Mouse (Mus musculus) heart, embryonic 10.5 days (tissue): ENCODE results near the gene Sigirr. TPM values are rescaled to one million over a fixed set of nuclear protein-coding genes. Genes with fewer than 3 reads are reported as not detected.

ENCODE experiments used
- DNase-seq: peaks from one replicate; pipeline ENCODE4 v3.0.0-alpha.2; 2017; ENCODE audit warnings: low spot score
- H3K27ac ChIP-seq: fragments of 300-500 bp; sonication (generic); 2 replicates; pipeline ENCODE4 v1.5.1; 2016; ENCODE audit warnings: mild to moderate bottlenecking
- H3K27me3 ChIP-seq: fragments of 300-500 bp; sonication (generic); 2 replicates; pipeline ENCODE4 v1.6.1; 2016; ENCODE audit warnings: mild to moderate bottlenecking; ENCODE audit not compliant: poor library complexity, insufficient read depth, severe bottlenecking
- H3K36me3 ChIP-seq: fragments of 300-500 bp; sonication (generic); 2 replicates; pipeline ENCODE4 v1.6.1; 2016; ENCODE audit warnings: mild to moderate bottlenecking, moderate library complexity
- H3K4me1 ChIP-seq: fragments of 300-500 bp; sonication (generic); 2 replicates; pipeline ENCODE4 v1.6.1; 2016; ENCODE audit warnings: mild to moderate bottlenecking
- H3K4me3 ChIP-seq: fragments of 300-500 bp; sonication (generic); 2 replicates; pipeline ENCODE4 v1.5.1; 2016; ENCODE audit warnings: mild to moderate bottlenecking, moderate library complexity
- H3K9me3 ChIP-seq: fragments of 300-500 bp; sonication (generic); 2 replicates; pipeline ENCODE4 v1.6.1; 2016; ENCODE audit warnings: mild to moderate bottlenecking, moderate library complexity
- WGBS: fragments of 180-500 bp; shearing (Covaris S2); methylation state at CpG from one replicate; pipeline ENCODE4 v1.1.7; 2016; 5-methylcytosine and 5-hydroxymethylcytosine counted together
- polyA plus RNA-seq: library from polyadenylated mRNA; unstranded; fragments of >200 nt; fragmentation: Nextera tagmentation; extraction: Ambion mirVana; gene quantifications from 2 replicates; pipeline ENCODE4 v1.2.1, GENCODE M21; 2016

Gene Sigirr
- polyA plus RNA-seq, 1 experiment from 2014 or later: 5.7 TPM

DNA sequence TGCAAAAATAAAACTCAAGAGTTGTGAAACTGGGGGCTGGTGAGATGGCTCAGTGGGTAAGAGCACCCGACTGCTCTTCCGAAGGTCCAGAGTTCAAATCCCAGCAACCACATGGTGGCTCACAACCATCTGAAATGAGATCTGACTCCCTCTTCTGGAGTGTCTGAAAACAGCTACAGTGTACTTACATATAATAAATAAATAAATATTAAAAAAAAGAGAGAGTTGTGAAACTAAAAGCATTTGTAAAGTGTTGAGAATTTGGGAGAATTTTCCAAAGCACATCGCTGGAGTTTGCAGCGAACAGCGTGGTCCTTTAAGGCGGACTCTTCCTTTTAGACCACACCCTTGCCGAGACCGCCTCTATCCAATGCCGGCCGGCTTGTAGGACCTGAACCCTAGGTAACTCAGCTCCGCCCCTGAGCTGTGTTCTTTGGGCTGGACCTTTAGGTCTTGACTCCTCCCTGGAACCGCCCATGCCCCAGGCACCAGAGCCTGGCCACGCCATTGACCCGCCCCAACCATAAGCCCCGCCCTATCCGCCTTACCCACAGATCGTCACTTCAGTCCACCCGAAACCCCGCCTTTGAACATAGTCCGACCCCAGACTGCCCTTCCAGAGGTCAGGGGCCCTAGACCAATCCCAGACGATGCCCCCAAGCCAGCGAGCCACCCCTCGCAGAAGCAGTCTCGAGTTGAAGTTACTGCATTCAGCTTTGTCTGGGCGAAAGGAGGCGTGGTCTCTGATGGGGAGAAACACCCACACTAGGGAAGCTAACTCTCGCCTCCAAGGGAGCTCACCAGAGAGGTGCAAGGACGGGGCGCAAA, 22.5 kb upstream of the Sigirr start:
- Histone ChIP-seq H3K27ac (peak overlapping the region; percentile 91), H3K4me3 (peak overlapping the region; percentile 62), H3K9me3 (no peaks in the 10 kb centered on the region), H3K27me3 (peaks cover 6% of the 10 kb centered on the region), H3K4me1 (peaks cover 17% of the 10 kb centered on the region), H3K36me3 (no peaks in the 10 kb centered on the region)
- WGBS: 2% methylated on average over 29 of the region's 29 CpGs
- DNase-seq: peak; percentile 100

DNA sequence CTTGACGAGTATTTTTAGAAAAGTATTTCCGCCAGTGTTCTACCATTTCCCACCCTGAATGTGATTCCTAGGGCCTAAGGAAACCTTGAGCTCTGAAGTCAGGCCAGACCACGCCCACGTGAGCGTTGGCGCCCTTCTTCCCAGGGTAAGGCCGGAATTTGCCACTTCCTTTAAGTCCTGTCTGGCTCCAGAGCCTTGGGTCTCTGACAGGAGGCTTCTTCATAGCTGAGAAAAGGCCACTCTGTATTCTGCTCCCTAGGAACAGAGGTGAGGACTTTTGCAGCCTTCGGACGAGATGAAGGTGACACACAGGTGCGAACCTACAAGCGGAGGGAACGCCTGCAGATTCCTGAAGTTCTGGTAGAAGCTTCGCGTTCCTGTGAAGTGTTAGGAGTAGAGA, 21.9 kb upstream of the Sigirr start, which contains the start of gene Ptdss2:
Gene Ptdss2 (plus strand): TSS at position 138 of the 400 bp plus-strand sequence.
- no peak for DNase-seq
- H3K4me3 ChIP-seq: peak within 1 kb of the TSS; percentile 62
- peak within 1 kb of the TSS; percentile 91 for H3K27ac ChIP-seq
- H3K27me3 ChIP-seq: peaks cover 13% of the 10 kb centered on the region
- H3K4me1 ChIP-seq: peaks cover 22% of the 10 kb centered on the region
- 38% methylated on average over 14 of the region's 14 CpGs for WGBS
- no peaks in the 10 kb centered on the region for H3K36me3 ChIP-seq
- no peaks in the 10 kb centered on the region for H3K9me3 ChIP-seq

DNA sequence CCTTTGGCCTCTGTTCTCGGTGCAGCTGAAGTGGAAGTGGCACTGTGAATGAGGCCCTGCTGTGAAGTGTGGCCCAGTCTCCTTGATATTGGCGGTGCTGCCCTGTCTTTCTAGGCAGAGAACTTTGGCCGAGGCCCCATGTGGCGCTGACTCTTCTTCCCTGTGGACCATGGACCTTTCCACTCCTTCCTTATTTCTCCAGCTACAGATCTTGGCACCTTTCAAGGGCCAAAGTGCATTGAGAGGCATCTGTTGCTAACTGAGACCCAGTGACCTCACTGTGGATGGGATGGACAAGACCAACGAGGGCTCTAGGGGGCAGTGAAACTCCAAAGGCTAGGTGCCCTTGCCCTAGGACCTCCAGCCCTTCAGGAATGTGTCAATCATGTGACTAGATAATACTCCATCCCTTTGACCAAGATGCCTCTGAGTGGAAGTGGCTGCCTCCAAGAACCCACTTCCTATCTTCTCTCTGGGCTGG, 20.7 kb upstream of the Sigirr start:
- Histone ChIP-seq H3K4me3 (no peak overlapping the region), H3K9me3 (no peaks in the 10 kb centered on the region), H3K27ac (no peak overlapping the region), H3K36me3 (no peaks in the 10 kb centered on the region), H3K4me1 (peaks cover 22% of the 10 kb centered on the region), H3K27me3 (peaks cover 24% of the 10 kb centered on the region)
- no peak for DNase-seq
- 66% methylated on average over 5 of the region's 5 CpGs for WGBS

DNA sequence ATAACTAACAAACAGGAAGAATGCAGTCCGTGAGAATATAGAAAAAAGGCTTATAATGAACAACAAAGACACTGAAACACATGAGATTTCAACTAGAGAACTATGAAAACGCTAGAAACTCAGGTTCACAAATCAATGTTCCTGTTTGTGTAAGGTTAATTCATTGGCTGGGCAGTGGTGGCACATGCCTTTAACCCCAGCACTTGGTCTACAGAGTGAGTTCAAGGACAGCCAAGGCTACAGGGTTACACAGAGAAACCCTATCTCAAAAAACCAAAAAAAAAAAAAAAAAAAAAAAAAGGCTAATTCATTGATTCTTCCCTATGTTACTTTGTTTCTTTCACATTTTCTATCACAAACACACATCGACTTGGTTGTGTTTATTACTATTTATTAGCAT, 20.2 kb upstream of the Sigirr start:
- Histone ChIP-seq H3K9me3 (no peaks in the 10 kb centered on the region), H3K4me1 (peaks cover 22% of the 10 kb centered on the region), H3K4me3 (no peak overlapping the region), H3K27ac (no peak overlapping the region), H3K27me3 (peaks cover 28% of the 10 kb centered on the region), H3K36me3 (no peaks in the 10 kb centered on the region)
- DNase-seq: no peak
- 83% methylated on average over 3 of the region's 3 CpGs for WGBS

DNA sequence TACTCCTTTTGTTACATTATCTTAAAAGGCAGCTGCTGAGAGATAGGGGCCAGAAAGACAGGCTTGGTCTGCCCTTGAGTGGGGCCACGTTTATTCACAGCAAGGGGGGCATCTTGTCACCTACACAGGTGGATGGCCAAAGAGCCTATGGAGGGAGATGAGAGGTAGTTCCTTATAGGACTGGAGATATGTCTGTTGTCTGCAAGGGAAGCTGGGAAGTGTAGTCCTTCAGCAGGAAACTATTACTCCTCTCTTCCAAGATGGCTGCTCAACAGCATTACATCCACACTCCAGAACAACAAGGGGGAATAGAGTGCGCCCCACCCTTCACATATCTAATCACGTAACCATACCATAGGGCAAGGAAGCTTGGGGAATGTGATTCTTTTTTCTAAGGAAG, 19.1 kb upstream of the Sigirr start:
- Histone ChIP-seq H3K4me1 (peaks cover 22% of the 10 kb centered on the region), H3K9me3 (no peaks in the 10 kb centered on the region), H3K27me3 (peaks cover 39% of the 10 kb centered on the region), H3K36me3 (no peaks in the 10 kb centered on the region), H3K4me3 (no peak overlapping the region), H3K27ac (no peak overlapping the region)
- WGBS: 55% methylated on average over 3 of the region's 3 CpGs
- DNase-seq: no peak

DNA sequence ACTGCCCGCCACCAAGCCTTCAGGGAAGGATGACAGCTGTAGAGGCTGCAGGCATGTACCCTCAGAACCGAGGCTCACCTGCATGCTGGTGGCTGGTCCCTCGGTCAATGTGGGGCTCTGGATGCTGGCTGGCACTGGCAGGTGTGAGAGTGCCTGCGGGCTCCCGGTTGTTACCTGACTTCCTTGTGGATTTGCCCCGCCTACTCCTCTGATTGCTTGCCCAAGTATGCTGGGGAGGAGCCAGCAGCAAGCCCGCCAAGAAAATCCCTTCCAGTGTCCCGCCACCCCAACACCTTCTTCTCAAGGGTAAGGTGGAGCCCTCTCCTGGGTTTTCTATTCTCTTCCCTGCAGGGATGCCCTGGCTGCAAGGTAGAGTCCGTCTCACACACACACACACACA, 17.3 kb upstream of the Sigirr start, which contains the start of gene Ano9:
Gene Ano9 (minus strand): TSS at position 171 of the 400 bp plus-strand sequence.
- peaks cover 13% of the 10 kb centered on the region for H3K4me1 ChIP-seq
- H3K4me3 ChIP-seq: 0 out of 2 replicates have a peak within 1 kb of the TSS, but pooled peaks have one; percentile 13
- no peak within 1 kb of the TSS for H3K27ac ChIP-seq
- 11% methylated on average over 9 of the region's 9 CpGs for WGBS
- H3K27me3 ChIP-seq: peaks cover 48% of the 10 kb centered on the region
- DNase-seq: no peak
- H3K36me3 ChIP-seq: no peaks in the 10 kb centered on the region
- no peaks in the 10 kb centered on the region for H3K9me3 ChIP-seq

DNA sequence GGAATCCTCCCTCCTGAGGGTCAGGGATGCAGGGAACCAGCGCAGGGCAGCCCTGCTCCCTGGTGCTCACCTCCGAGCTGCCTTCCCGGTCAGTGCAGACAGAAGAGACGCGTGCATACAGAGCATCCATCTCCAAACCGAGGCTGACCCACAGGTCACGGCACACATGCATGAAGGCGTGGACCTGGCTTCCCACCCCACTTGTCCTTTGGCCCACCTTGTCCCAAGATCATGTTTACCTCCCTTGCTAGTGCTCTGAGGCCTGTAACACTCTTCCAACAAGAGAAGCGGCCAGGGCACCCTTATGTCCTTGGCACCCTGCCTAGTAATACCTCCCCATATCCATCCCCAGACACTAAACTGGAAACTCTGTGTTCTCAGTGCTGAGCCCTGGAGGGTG, 15.5 kb upstream of the Sigirr start:
- peaks cover 8% of the 10 kb centered on the region; the same call in 1 of the 2 replicates for H3K4me1 ChIP-seq
- H3K9me3 ChIP-seq: no peaks in the 10 kb centered on the region
- H3K4me3 ChIP-seq: no peak overlapping the region
- H3K27me3 ChIP-seq: peaks cover 48% of the 10 kb centered on the region
- H3K36me3 ChIP-seq: no peaks in the 10 kb centered on the region
- 81% methylated on average over 9 of the region's 9 CpGs for WGBS
- no peak for DNase-seq
- no peak overlapping the region for H3K27ac ChIP-seq

DNA sequence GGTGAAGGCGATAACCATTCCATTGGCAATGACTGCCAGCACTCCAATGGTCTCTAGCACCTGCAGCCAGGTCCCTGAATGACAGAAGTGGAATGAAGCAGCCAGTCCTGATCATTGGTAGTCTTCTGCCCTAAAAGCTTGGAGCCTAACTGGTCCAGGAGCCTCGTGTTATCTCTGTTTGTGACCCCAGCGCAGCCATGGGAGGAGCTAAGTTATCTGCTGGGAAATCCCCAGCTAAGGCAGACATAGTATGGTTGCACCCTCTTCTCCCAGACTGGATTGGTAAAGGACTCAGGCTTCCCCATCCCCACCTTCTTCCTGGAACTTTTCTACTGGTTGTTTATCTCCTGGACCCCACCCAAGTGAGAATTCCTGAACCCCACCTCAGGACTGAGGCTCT, 2.8 kb upstream of the Sigirr start:
- H3K4me3 ChIP-seq: no peak overlapping the region
- H3K9me3 ChIP-seq: no peaks in the 10 kb centered on the region
- H3K27ac ChIP-seq: no peak overlapping the region
- no peak for DNase-seq
- 56% methylated on average over 3 of the region's 3 CpGs for WGBS
- H3K27me3 ChIP-seq: peaks cover 69% of the 10 kb centered on the region
- peaks cover 12% of the 10 kb centered on the region for H3K4me1 ChIP-seq
- H3K36me3 ChIP-seq: no peaks in the 10 kb centered on the region

DNA sequence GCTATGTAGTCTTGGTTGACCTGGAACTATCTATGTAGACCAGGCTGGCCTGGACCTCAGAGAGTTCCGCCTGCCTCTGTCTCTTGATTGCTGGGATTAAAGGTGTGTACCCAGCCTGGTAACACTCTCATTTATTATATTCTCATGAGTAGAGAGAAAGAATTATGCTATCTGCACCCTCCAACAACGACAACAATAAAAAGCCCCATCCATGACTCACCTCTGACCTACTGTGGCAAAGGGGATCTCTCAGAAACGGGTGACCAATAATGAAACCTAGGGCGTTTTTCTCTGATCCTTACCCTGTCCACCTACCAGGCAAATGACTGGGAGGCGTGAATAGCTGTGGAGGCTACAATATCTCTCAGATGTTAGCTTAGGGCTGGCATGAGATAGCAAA, 3.2 kb downstream of the Sigirr start:
- peaks cover 35% of the 10 kb centered on the region for H3K4me1 ChIP-seq
- H3K27ac ChIP-seq: peak overlapping the region; percentile 32
- no peak for DNase-seq
- H3K27me3 ChIP-seq: peaks cover 93% of the 10 kb centered on the region
- H3K36me3 ChIP-seq: no peaks in the 10 kb centered on the region
- H3K4me3 ChIP-seq: no peak overlapping the region
- H3K9me3 ChIP-seq: no peaks in the 10 kb centered on the region
- WGBS: 76% methylated on average over 5 of the region's 5 CpGs

DNA sequence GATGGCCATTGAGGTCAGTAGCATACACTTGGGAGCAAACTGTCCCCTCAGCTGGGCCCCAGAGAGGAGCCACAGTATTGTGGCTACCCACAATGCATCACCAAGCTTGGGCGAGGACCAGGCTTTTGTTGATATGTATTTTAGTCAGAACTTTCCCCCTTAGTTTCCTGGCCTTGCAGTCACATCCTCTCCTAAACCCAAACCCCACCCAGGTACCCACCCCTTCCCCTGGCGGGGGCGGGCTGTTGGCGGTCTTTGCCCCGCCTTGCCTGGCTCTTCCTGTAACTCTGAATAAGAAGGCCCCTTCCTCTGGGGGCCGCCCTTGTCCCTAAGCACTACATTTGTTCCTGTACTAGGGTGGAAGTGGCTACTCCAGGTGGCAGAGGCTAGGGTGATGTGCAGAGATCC, 3.7 kb downstream of the Sigirr start:
- Histone ChIP-seq H3K4me1 (peaks cover 40% of the 10 kb centered on the region), H3K36me3 (no peaks in the 10 kb centered on the region), H3K27ac (peak overlapping the region; percentile 32), H3K4me3 (peak overlapping the region; percentile 3), H3K9me3 (no peaks in the 10 kb centered on the region), H3K27me3 (peaks cover 93% of the 10 kb centered on the region)
- WGBS: 35% methylated on average over 6 of the region's 6 CpGs
- no peak for DNase-seq

DNA sequence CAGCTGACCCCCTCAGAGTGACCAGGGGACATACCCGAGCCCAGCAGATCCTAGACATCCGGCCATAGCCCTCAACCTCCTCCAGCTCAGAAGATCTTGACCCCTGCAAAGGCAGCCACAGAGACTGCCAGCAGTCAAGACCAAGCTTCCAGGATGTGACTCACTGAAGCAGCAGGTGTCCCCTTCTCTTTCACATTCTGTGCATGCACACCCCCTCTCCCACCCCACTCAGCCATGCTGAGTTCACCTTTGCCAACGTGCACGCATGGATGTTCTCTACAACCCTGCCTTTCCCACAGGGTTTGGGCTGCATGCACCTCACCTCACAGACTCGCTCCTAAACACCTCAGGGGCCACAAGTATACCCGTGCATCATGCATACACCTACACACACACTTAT, 4.4 kb downstream of the Sigirr start:
- WGBS: 77% methylated on average over 6 of the region's 6 CpGs
- peaks cover 93% of the 10 kb centered on the region for H3K27me3 ChIP-seq
- H3K4me3 ChIP-seq: peak overlapping the region; percentile 3
- no peak for DNase-seq
- H3K9me3 ChIP-seq: no peaks in the 10 kb centered on the region
- no peaks in the 10 kb centered on the region for H3K36me3 ChIP-seq
- peaks cover 41% of the 10 kb centered on the region for H3K4me1 ChIP-seq
- H3K27ac ChIP-seq: peak overlapping the region; percentile 32; the same call in 1 of the 2 replicates

DNA sequence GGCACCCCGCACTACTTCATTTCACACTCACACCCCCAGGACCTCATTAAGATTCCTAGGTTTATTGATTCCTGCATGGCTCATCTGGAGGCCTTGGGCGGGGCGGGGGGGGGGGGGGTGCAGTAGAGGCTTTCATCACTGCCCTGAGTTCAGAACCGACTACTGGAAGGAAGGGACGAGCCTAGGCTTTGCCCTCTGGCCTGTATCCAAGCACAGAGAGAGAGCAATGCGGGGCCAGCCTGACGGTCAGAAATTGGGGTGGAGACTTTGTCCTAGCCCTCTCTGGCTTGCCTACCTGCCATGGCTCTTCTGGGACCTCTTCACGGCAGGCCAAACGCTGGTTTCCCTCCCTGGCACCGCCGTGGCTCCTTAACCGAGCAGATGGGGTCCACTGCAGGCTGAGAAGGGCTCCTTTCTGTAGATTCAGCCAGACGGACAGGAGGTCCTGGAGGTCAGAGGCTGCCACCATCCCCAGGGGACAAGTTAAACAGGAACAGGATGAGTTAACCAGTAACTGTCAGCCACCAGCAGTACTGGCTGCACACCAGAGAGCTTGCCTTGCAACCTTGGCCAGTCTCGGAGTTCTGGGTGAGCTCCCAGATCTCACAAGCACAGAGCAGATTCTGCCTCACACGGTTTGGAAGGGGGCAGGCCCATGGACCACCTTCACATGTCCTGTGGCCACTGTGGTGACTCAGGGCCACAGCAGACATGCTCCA, 5.7 kb downstream of the Sigirr start:
- peaks cover 93% of the 10 kb centered on the region for H3K27me3 ChIP-seq
- no peak overlapping the region for H3K4me3 ChIP-seq

DNA sequence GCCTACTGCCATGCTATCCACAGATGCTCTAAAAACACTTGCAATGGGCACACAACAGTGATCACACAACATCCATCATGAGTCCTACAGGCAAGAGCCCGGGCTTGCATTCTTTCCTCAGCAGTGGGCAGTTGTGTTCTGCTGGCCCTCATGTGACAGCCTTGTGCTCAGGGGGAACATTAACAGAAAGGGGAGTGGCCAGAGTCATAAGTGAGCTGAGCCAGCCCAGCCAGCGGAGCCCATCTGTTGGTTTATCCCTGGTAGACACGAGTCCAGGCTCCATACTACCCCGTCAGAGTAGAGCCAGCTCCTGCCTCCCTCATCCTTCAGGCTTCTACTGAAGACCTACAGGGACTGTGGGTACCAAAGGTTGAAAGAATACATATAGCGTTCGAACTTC, 6.4 kb downstream of the Sigirr start:
- no peak for DNase-seq
- H3K9me3 ChIP-seq: no peaks in the 10 kb centered on the region
- WGBS: 86% methylated on average over 6 of the region's 6 CpGs
- H3K4me1 ChIP-seq: peaks cover 31% of the 10 kb centered on the region
- H3K27me3 ChIP-seq: peaks cover 93% of the 10 kb centered on the region
- no peaks in the 10 kb centered on the region for H3K36me3 ChIP-seq
- no peak overlapping the region for H3K4me3 ChIP-seq
- no peak overlapping the region for H3K27ac ChIP-seq

More for the DNA sequence above, 5.7 kb downstream of the Sigirr start:
- no peak for DNase-seq
- Histone ChIP-seq H3K9me3 (no peaks in the 10 kb centered on the region), H3K36me3 (no peaks in the 10 kb centered on the region), H3K27ac (no peak overlapping the region), H3K4me1 (peaks cover 32% of the 10 kb centered on the region)
- WGBS: 66% methylated on average over 15 of the region's 15 CpGs
